Mouse (Mus musculus) embryo, embryonic 10.5 days (tissue): ENCODE data around the gene Coro1a.
"Not testable (repeated sequence)": the region's sequence is repeated elsewhere in the genome, so short reads cannot be mapped to it uniquely, and the experiment has no call there.

Experiments
- DNase-seq: peaks from one replicate; pipeline ENCODE4 v3.0.0-alpha.2; 2015; ENCODE audit warnings: low spot score

Gene Coro1a

DNA sequence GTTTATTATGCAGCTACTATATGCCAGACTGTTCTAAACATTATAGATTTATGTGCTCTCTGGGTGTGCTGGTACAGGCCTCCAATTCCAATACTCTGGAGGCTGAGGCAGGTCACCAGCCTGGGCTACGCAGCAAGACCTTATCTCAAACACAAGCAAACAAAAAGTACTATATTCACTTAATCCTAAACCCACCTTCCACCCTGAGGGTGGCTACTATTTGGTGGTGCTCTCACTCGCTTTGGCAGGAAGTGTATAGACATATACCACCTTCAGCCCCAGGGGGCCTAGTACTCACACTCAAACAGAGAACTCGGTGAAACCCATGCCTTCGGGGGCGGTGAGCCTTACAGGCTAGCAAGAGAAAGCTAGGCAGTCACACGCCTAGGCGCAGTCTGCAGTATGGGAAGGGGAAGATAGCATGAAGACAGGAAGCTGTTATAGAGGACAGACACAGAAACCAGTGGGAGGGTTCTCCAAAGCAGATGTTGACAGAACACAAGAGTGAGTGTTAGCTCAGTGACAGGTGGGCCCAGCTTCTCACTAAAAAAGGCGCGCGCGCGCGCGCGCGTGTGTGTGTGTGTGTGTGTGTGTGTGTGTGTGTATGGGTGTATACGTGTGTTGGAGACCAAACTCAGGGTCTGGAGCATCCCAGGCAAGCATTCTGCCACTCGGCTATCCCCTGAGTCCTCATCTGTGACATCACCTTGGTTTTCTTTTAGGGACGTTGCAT lies at the start of gene Coro1a:
TSS of gene Coro1a (minus strand) at position 346 of the 733 bp plus-strand sequence.
- DNase-seq = no peak

- DNase-seq = peak; percentile 94
These were observed 47.3 kb upstream of the Coro1a start for GRCm38 (mm10) chr7:126754866-126755265.

GRCm38 (mm10) chr7:126749582-126750343 lies 42.2 kb upstream of the Coro1a start:
- DNase-seq = no peak

GRCm38 (mm10) chr7:126748824-126749223 lies 41.2 kb upstream of the Coro1a start:
- DNase-seq = no peak

- DNase-seq = no peak
These were observed 39.2 kb upstream of the Coro1a start for GRCm38 (mm10) chr7:126746798-126747197.

DNA sequence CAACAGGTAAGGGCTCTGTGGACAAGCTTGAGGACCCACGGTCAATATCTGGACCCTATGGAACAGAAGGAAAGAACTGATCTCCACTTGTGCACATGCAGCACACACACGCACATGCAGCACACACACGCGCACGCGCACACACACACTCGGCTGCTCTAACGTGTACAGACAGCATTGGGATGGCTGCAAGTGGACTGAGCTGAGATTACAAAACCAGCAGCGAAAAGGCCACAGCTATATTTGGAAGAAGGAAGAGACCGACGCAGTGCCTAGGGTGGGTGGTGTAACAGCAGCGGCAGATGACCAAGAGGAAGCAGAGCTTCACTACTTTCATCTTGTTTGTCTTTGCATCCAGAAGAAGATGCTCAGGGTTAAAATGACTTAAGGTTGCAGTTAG lies 38.5 kb upstream of the Coro1a start:
- DNase-seq = no peak

- DNase-seq = no peak
These were observed 34.4 kb upstream of the Coro1a start for GRCm38 (mm10) chr7:126741964-126742482.

- DNase-seq = no peak
These were observed 33.9 kb upstream of the Coro1a start for GRCm38 (mm10) chr7:126741452-126741851.

DNA sequence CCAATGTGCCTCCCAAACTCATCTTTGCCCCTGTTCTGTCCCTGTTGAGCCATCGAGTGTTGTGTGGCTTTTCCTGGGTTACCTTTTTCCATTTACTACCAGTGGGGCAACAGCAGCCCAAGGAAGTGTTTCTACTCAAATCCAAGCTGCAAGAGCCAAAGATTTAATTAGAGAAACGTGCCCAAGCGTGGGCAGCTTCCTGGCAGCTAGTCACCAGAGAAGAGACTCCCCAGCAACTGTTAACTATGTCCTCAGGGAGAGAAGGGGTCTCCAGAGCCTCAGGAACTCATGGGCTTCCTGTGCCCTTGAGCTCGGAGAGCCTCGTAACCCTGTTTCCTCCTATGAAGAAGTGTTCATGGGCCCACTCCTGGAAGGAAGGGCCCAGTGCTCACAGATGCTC lies 33.4 kb upstream of the Coro1a start:
- DNase-seq = no peak

GRCm38 (mm10) chr7:126740132-126740735 lies 32.6 kb upstream of the Coro1a start:
- no peak for DNase-seq

DNA sequence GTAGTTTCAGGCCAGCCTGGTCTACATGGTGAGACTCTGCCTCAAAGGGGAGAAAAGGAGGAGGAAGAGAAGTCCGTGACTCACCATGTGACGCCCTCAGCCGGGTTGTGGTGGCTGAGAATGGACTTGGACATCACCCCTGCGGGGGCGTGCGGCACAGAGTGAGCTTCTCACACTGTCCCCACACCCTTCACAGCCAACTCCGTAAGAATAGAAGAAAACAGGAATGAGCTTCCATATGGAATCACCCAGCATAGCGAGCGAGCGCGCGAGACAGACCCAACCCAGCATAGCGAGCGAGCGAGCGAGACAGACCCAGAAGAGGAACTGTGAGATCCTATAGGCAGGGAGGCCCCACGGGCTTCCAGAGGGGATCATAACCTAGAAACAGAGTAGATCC lies 32.0 kb upstream of the Coro1a start:
- DNase-seq = no peak

DNA sequence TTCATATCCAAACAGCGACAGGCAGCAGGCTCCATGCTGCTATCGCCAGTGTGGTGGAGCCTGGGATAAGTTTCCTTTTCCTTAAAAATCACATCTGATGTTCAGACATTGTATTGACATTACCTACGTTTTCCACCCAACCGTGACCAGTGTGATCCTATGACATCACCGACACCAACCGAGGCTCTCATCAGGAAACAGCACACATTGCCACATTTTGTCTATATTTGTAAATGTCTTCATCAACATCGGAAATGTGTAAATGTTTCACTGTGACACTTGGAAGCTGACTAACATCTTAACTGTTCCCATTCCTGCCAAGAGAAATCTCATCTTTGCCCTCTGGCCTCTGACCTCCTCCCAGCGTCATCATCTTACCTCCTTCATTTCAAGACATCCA lies 28.5 kb upstream of the Coro1a start:
- DNase-seq = no peak

GRCm38 (mm10) chr7:126730256-126730789 lies 22.7 kb upstream of the Coro1a start:
- DNase-seq = not testable (repeated sequence)

DNA sequence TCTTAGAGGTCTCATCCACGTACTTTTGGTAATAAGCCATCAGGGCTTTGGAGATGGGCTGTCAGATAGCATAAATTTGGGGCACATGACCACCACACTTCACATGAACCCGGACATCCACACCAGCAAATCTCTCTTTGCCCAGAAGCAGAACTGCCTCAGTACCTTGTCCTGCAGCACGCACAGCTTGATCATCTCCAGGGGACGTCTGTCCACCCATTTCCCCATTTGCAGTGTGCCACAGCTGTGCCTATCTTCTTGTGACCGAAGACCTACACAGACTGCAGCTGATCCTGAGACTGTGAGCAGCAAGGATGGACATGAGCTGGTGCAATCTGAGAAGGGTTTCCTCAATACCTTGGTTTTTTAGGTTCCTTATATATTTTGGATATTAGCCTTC lies 18.1 kb upstream of the Coro1a start:
- DNase-seq = no peak

GRCm38 (mm10) chr7:126725077-126725476 lies 17.5 kb upstream of the Coro1a start:
- no peak for DNase-seq

DNA sequence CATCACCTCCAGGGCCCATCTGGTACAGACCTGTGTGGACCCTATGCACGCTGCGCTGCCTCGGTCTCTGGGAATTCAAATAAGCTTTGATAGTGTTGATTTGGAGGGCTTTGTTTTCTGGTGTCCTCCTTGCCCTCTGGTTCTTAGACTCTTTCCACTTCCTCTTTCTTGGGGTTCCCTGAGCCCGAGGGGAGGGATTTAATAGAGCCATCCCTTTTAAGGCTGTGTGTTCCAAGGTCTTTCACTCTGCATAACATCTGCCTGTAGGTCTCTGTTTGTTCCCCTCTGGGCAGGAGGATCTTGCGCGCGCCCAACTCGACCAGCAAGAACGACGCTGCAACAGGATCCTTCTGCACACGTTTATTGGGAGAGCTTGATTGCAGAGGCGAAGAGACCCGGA lies 14.0 kb upstream of the Coro1a start:
- no peak for DNase-seq

DNA sequence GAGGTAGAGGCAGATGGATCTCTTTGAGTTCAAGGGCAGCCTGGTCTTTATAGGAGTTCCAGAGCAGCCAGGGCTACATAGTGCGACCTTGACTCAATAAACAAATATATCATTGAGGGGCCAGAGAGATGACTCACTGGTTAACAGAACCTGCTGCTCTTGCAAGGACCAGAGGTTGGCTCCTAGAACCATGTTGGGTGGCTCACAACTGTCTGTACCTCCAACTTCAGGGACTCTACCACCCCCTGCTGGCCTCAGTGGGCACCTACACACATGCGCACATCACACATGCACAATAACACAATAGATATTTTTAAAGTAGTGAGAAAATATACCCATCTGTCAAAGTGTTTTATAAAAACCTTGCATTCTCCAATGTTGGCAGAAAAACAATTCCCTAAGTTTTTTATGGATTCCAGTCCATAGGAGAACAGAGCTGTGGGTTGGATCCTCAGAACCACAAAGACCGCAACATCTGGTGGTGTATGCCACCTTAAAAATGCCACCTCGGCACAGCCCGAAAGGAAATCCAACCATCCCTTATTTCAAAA lies 11.3 kb upstream of the Coro1a start:
- no peak for DNase-seq

GRCm38 (mm10) chr7:126717566-126717965 lies 10.0 kb upstream of the Coro1a start:
- no peak for DNase-seq

DNA sequence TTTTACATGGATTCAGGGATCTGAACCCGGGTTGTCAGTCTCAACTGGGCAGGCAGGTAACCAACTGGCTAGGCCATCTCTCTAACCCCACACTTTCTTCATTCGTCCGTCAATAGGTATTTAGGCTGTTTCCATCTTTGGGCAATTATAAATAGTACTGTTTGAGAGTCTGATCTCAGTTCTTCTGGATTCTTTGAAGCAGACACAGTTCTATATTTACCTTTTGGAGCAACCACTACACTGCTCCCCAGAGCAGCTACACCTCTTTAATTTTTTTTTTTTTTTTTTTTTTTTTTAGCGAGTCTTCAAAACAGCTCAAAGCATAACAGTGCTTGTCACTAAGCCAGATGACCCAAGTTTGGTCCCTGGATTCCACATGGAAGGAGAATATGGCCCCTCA lies 8.1 kb upstream of the Coro1a start:
- no peak for DNase-seq

GRCm38 (mm10) chr7:126711910-126712309 lies 4.3 kb upstream of the Coro1a start:
- no peak for DNase-seq

GRCm38 (mm10) chr7:126710266-126710665 lies 2.7 kb upstream of the Coro1a start:
- DNase-seq = no peak
